ENCODE assay signal across 8 mouse cellular contexts in genomic region chr10:80792175-80793032, GRCm38 (mm10). TPM values are rescaled to one million over a fixed set of nuclear protein-coding genes. Genes with fewer than 3 reads are reported as not detected.
DNase-seq lines count a peak whose midpoint lies in the region; ATAC-seq lines count a peak whose summit lies in the region.

No protein-coding gene starts in this region.

- peak; percentile 49 for DNase-seq in adrenal gland, postnatal 14 days
- no peak for DNase-seq in adrenal gland, postnatal 36 days
- DNase-seq in left cerebral cortex, postnatal 4 days: peak; percentile 73
- no peak for DNase-seq in left cerebral cortex, postnatal 14 days (ENCODE audit: low spot score in 2 of 2)
- peak; percentile 88 for DNase-seq in cerebellum, adult 11-12 months
- DNase-seq in adrenal gland, adult 8-10 months: no peak
- DNase-seq in layer of hippocampus, postnatal 14 days (ENCODE audit: low spot score in 2 of 2): no peak

- ATAC-seq in megakaryocyte progenitor cell, adult 5-6 weeks (replicated peaks; ENCODE audit: poor library complexity): peak; percentile 9

- intact Hi-C loops in left cerebral cortex, postnatal 4 days (cut with DNase I): no loop called here
- intact Hi-C loops in left cerebral cortex, postnatal 14 days (cut with DNase I): no loop called here

RNA-seq across cellular contexts. Expression of gene Sf3a2, which starts 5.6 kb away (rescaled TPM):
- total RNA-seq in adrenal gland, postnatal 14 days (2021): 47.6 and 52.2 TPM in 2 replicates
- total RNA-seq in adrenal gland, postnatal 36 days (2021): 10 to 100 TPM; 51.4 to 55.6 TPM
- total RNA-seq in left cerebral cortex, postnatal 4 days (2021): 10 to 100 TPM; 58.0 to 58.2 TPM
- 10 to 100 TPM; 42.7 to 43.6 TPM for total RNA-seq in left cerebral cortex, postnatal 14 days (2021)
- total RNA-seq in megakaryocyte progenitor cell, adult 5-6 weeks (2015): 74.9 and 78.4 TPM in 2 replicates
- 11.5 and 19.0 TPM in 2 replicates for total RNA-seq in megakaryocyte progenitor cell, adult 5-6 weeks (2017)
- 10 to 100 TPM; 52.0 to 78.6 (median 55.5) TPM for total RNA-seq in adrenal gland, adult 8-10 months (2022)
- 10 to 100 TPM; 41.0 to 45.9 TPM for total RNA-seq in layer of hippocampus, postnatal 14 days (2021)

RNA-seq across cellular contexts. Expression of gene Plekhj1, which starts 6.0 kb away (rescaled TPM):
- 59.5 and 71.1 TPM in 2 replicates for total RNA-seq in adrenal gland, postnatal 14 days (2021)
- total RNA-seq in adrenal gland, postnatal 36 days (2021): 10 to 100 TPM; 84.6 to 86.8 TPM
- total RNA-seq in left cerebral cortex, postnatal 4 days (2021): 10 to 100 TPM; 73.2 to 86.2 TPM
- 10 to 100 TPM; 60.0 to 62.8 TPM for total RNA-seq in left cerebral cortex, postnatal 14 days (2021)
- total RNA-seq in megakaryocyte progenitor cell, adult 5-6 weeks (2015): 64.8 and 78.7 TPM in 2 replicates
- 32.6 and 43.9 TPM in 2 replicates for total RNA-seq in megakaryocyte progenitor cell, adult 5-6 weeks (2017)
- 100 to 1,000 TPM in 3 of 4 experiments, 10 to 100 TPM in 1; 92.4 to 130 (median 107) TPM for total RNA-seq in adrenal gland, adult 8-10 months (2022)
- 10 to 100 TPM; 57.1 to 57.8 TPM for total RNA-seq in layer of hippocampus, postnatal 14 days (2021)

RNA-seq across cellular contexts. Expression of gene Amh, which starts 12.6 kb away (rescaled TPM):
- 0.74 and 0.94 TPM in 2 replicates for total RNA-seq in adrenal gland, postnatal 14 days (2021)
- under 1 TPM; 0.40 to 0.83 TPM for total RNA-seq in adrenal gland, postnatal 36 days (2021)
- 1 to 10 TPM; 1.9 to 2.2 TPM for total RNA-seq in left cerebral cortex, postnatal 4 days (2021)
- total RNA-seq in left cerebral cortex, postnatal 14 days (2021): 1 to 10 TPM; 1.6 to 1.9 TPM
- total RNA-seq in megakaryocyte progenitor cell, adult 5-6 weeks (2015): not detected in 2 replicates
- 0.14 TPM in 1 of 2 replicates, not detected in the other for total RNA-seq in megakaryocyte progenitor cell, adult 5-6 weeks (2017)
- 1 to 10 TPM in 1 of 4 experiments, under 1 TPM in 3; 0.20 to 1.3 (median 0.68) TPM for total RNA-seq in adrenal gland, adult 8-10 months (2022)
- 1 to 10 TPM; 2.4 to 2.9 TPM for total RNA-seq in layer of hippocampus, postnatal 14 days (2021)

RNA-seq across cellular contexts. Expression of gene Jsrp1, which starts 20.9 kb away (rescaled TPM):
- 2.8 and 3.1 TPM in 2 replicates for total RNA-seq in adrenal gland, postnatal 14 days (2021)
- 1 to 10 TPM; 4.7 to 7.2 TPM for total RNA-seq in adrenal gland, postnatal 36 days (2021)
- total RNA-seq in left cerebral cortex, postnatal 4 days (2021): under 1 TPM; 0.54 to 0.64 TPM
- 1 to 10 TPM; 2.5 to 2.9 TPM for total RNA-seq in left cerebral cortex, postnatal 14 days (2021)
- total RNA-seq in megakaryocyte progenitor cell, adult 5-6 weeks (2015): not detected in 2 replicates
- not detected in 2 replicates for total RNA-seq in megakaryocyte progenitor cell, adult 5-6 weeks (2017)
- total RNA-seq in adrenal gland, adult 8-10 months (2022): 10 to 100 TPM in 2 of 4 experiments, 1 to 10 TPM in 2; 5.7 to 23.4 (median 12.4) TPM
- 1 to 10 TPM; 2.1 to 2.6 TPM for total RNA-seq in layer of hippocampus, postnatal 14 days (2021)

RNA-seq across cellular contexts. Expression of gene Oaz1, which starts 34.1 kb away (rescaled TPM):
- total RNA-seq in adrenal gland, postnatal 14 days (2021): 734 and 741 TPM in 2 replicates
- 1,000 to 10,000 TPM in 1 of 2 experiments, 100 to 1,000 TPM in 1; 923 to 1,039 TPM for total RNA-seq in adrenal gland, postnatal 36 days (2021)
- 100 to 1,000 TPM; 393 to 396 TPM for total RNA-seq in left cerebral cortex, postnatal 4 days (2021)
- total RNA-seq in left cerebral cortex, postnatal 14 days (2021): 100 to 1,000 TPM; 433 to 483 TPM
- total RNA-seq in megakaryocyte progenitor cell, adult 5-6 weeks (2015): 1,168 and 1,276 TPM in 2 replicates
- total RNA-seq in megakaryocyte progenitor cell, adult 5-6 weeks (2017): 222 and 291 TPM in 2 replicates
- total RNA-seq in adrenal gland, adult 8-10 months (2022): 1,000 to 10,000 TPM in 1 of 4 experiments, 100 to 1,000 TPM in 3; 825 to 1,012 (median 923) TPM
- total RNA-seq in layer of hippocampus, postnatal 14 days (2021): 100 to 1,000 TPM; 429 to 450 TPM

Comparison
In these comparisons a context has a peak if more than half of its experiments do, and no peak if none do; other contexts are left out.
1. DNase-seq: peak in adrenal gland, postnatal 14 days (single experiment), left cerebral cortex, postnatal 4 days (single experiment) and cerebellum, adult 11-12 months (single experiment); none in adrenal gland, postnatal 36 days (0 of 2), left cerebral cortex, postnatal 14 days (0 of 2), adrenal gland, adult 8-10 months (single experiment) and layer of hippocampus, postnatal 14 days (0 of 2).